Mouse (Mus musculus): ENCODE data around the gene Clec14a. TPM values are rescaled to one million over a fixed set of nuclear protein-coding genes. Genes with fewer than 3 reads are reported as not detected.

Clec14a gene
- total and polyA plus RNA-seq, 3 experiments, result 6.9 to 13.9 (median 9.2) TPM

DNA sequence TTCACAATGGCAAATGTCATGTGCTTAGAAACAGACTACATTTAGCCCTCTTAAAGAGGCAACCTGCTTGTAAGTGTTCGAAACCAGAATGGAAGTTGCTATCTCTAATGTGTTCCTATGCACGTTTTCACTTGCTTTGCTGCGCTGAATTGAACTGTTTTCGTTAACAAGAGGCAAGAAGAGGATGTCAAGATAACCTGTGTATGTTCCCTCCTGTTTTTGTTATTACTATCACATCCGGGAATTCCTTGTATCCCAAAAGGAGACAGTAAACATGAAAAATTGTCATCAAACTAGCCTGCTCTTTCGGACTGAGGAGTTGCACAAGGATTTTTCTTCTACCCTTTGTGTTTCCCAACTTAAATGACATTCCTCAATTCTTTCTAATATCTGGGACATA lies 1.4 kb upstream of the Clec14a start:
- Histone ChIP-seq H3K27ac (peak overlapping the region; percentile 97), H3K79me2 (replicated peaks; ENCODE audit: control insufficient read depth, insufficient read depth, low read length) (no peaks in the 10 kb centered on the region), H3K27me3 (ENCODE audit: control insufficient read depth, insufficient read depth, low read length) (no peaks in the 10 kb centered on the region), H3K4me1 (ENCODE audit: control insufficient read depth, insufficient read depth, low read length) (peaks cover 4% of the 10 kb centered on the region), H3K4me3 (no peak overlapping the region), H3K36me3 (ENCODE audit: control insufficient read depth, insufficient read depth, low read length) (peaks cover 7% of the 10 kb centered on the region), H3K9ac (ENCODE audit: low read depth, low read length) (no peak overlapping the region)
- intact Hi-C loops (cut with DNase I), result loop anchor here (1.0 kb wide), 1 partner anchor 268 kb away; no protein-coding TSS in a partner anchor
- DNase-seq, result no peak
- 40% methylated on average over 6 of the region's 6 CpGs for WGBS
- TF ChIP-seq CTCF (IDR thresholded peaks at IDR 0.05), result no peak
- TF ChIP-seq EP300 (IDR thresholded peaks at IDR 0.05; ENCODE audit: insufficient read depth, low read depth, low read length), result no peak
- no peak for TF ChIP-seq POLR2A (IDR thresholded peaks at IDR 0.05; ENCODE audit: insufficient read depth, low read depth, low read length)

DNA sequence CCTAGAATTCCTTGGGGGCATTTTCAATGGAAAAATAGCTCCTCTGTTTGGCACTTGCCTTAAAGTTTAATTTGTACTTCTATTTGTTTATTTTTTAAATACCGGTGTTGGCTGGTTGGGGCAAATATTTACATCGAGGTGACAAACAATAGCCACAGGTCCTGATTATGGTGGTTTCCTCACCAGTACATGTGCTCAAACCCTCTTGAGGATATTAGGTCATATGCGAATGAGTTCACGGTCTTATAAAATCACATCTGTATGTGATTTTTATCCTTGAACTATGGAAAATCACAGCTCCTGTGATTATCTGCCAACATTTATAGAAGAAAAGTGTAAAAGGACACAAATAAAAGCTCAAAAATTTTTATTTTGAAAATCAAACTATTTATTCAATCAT lies 415 bp upstream of the Clec14a start:
- TF ChIP-seq POLR2A (IDR thresholded peaks at IDR 0.05; ENCODE audit: insufficient read depth, low read depth, low read length) (no peak), EP300 (IDR thresholded peaks at IDR 0.05; ENCODE audit: insufficient read depth, low read depth, low read length) (no peak), CTCF (IDR thresholded peaks at IDR 0.05) (no peak)
- WGBS, result 58% methylated on average over 4 of the region's 4 CpGs
- H3K27ac ChIP-seq, result peak overlapping the region; percentile 97
- H3K9ac ChIP-seq (ENCODE audit: low read depth, low read length), result no peak overlapping the region
- H3K27me3 ChIP-seq (ENCODE audit: control insufficient read depth, insufficient read depth, low read length), result no peaks in the 10 kb centered on the region
- H3K4me1 ChIP-seq (ENCODE audit: control insufficient read depth, insufficient read depth, low read length), result peaks cover 4% of the 10 kb centered on the region
- no peak for DNase-seq
- no peaks in the 10 kb centered on the region for H3K79me2 ChIP-seq (replicated peaks; ENCODE audit: control insufficient read depth, insufficient read depth, low read length)
- peaks cover 12% of the 10 kb centered on the region for H3K36me3 ChIP-seq (ENCODE audit: control insufficient read depth, insufficient read depth, low read length)
- no peak overlapping the region for H3K4me3 ChIP-seq
- intact Hi-C loops (cut with DNase I), result loop anchor here (2.0 kb wide), 1 partner anchor 53 kb away; no protein-coding TSS in a partner anchor

DNA sequence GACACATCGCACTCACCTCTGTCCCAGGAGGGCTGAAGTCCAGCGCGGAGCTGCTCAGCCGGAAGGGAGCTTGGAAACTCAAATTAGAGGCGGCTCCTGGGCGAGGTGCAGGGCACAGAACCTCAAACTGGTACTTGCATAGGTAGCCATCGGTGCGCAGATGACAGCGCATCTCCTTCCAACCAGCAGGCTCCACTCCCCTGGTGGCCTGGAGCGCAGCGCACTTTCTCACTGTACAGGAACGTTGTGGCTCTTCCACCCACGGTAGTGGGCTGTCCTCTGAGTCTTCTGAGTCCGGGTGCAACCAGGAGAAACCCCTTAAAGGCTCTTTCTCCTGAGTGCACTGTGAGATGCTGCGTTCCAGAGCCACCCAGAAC lies 916 bp downstream of the Clec14a start:
- no peak for DNase-seq
- H3K4me3 ChIP-seq, result peak overlapping the region; percentile 51
- WGBS, result 3% methylated on average over 15 of the region's 15 CpGs
- peaks cover 16% of the 10 kb centered on the region for H3K36me3 ChIP-seq (ENCODE audit: control insufficient read depth, insufficient read depth, low read length)
- TF ChIP-seq CTCF (IDR thresholded peaks at IDR 0.05) (peak; percentile 39), EP300 (IDR thresholded peaks at IDR 0.05; ENCODE audit: insufficient read depth, low read depth, low read length) (no peak)
- no peaks in the 10 kb centered on the region for H3K27me3 ChIP-seq (ENCODE audit: control insufficient read depth, insufficient read depth, low read length)
- peaks cover 4% of the 10 kb centered on the region for H3K4me1 ChIP-seq (ENCODE audit: control insufficient read depth, insufficient read depth, low read length)
- peak overlapping the region; percentile 97 for H3K27ac ChIP-seq
- peak overlapping the region; percentile 89 for H3K9ac ChIP-seq (ENCODE audit: low read depth, low read length)
- H3K79me2 ChIP-seq (replicated peaks; ENCODE audit: control insufficient read depth, insufficient read depth, low read length), result no peaks in the 10 kb centered on the region
- intact Hi-C loops (cut with DNase I), result loop anchor here (1.0 to 2.0 kb wide), 2 partner anchors 54 to 55 kb away; no protein-coding TSS in a partner anchor

DNA sequence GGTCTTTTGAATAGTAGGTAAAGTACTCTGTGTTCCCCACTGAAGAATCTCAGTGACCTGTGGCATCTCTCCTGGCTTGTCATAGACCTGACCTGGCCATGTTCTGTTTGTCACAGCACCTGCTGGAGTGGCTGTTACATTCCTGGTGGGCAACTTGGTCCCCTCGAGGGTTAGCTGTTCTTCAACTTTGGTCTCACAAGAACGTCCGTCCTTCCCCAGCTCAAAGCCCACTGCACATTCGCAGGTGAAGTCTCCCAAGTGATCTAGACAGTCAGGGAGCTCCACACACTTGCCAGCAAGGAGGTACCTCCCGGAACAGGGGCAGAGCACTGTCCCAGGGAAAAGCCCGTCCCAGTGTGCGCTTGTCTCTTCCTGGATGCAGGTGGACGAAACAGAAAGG lies 1.3 kb downstream of the Clec14a start:
- Histone ChIP-seq H3K27ac (peak overlapping the region; percentile 97), H3K79me2 (replicated peaks; ENCODE audit: control insufficient read depth, insufficient read depth, low read length) (no peaks in the 10 kb centered on the region), H3K9ac (ENCODE audit: low read depth, low read length) (peak overlapping the region; percentile 89), H3K4me1 (ENCODE audit: control insufficient read depth, insufficient read depth, low read length) (peaks cover 4% of the 10 kb centered on the region), H3K36me3 (ENCODE audit: control insufficient read depth, insufficient read depth, low read length) (peaks cover 16% of the 10 kb centered on the region), H3K4me3 (peak overlapping the region; percentile 51), H3K27me3 (ENCODE audit: control insufficient read depth, insufficient read depth, low read length) (no peaks in the 10 kb centered on the region)
- TF ChIP-seq POLR2A (IDR thresholded peaks at IDR 0.05; ENCODE audit: insufficient read depth, low read depth, low read length) (no peak), EP300 (IDR thresholded peaks at IDR 0.05; ENCODE audit: insufficient read depth, low read depth, low read length) (no peak), CTCF (IDR thresholded peaks at IDR 0.05) (no peak)
- no peak for DNase-seq
- intact Hi-C loops (cut with DNase I), result loop anchor here (1.0 to 2.0 kb wide), 2 partner anchors 53 to 55 kb away; no protein-coding TSS in a partner anchor
- 22% methylated on average over 8 of the region's 8 CpGs for WGBS

DNA sequence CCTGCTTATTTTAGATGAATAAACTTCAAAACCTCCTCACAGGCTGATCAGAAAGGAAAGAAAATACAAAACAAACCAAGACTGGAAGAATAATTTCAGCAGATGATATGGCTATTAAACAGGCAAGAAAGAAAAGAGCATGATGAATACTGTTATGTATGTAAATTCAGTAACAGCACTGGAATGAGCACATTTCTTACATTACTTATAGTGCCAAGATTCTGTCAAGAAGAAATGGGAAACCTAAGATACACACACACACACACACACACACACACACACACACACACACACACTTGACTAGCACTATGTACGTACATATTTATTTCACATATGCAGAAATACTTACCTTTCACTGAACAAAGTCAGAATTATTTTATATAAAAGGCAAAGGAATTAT lies 17.2 kb downstream of the Clec14a start:
- no peak for DNase-seq
- H3K27ac ChIP-seq, result no peak overlapping the region
- no peaks in the 10 kb centered on the region for H3K4me1 ChIP-seq (ENCODE audit: control insufficient read depth, insufficient read depth, low read length)
- WGBS, result 79% methylated on average over 1 of the region's 1 CpGs
- TF ChIP-seq POLR2A (IDR thresholded peaks at IDR 0.05; ENCODE audit: insufficient read depth, low read depth, low read length) (no peak), EP300 (IDR thresholded peaks at IDR 0.05; ENCODE audit: insufficient read depth, low read depth, low read length) (no peak), CTCF (IDR thresholded peaks at IDR 0.05) (no peak)
- intact Hi-C loops (cut with DNase I), result no loop called here
- no peaks in the 10 kb centered on the region for H3K27me3 ChIP-seq (ENCODE audit: control insufficient read depth, insufficient read depth, low read length)
- H3K9ac ChIP-seq (ENCODE audit: low read depth, low read length), result no peak overlapping the region
- no peak overlapping the region for H3K4me3 ChIP-seq
- H3K79me2 ChIP-seq (replicated peaks; ENCODE audit: control insufficient read depth, insufficient read depth, low read length), result no peaks in the 10 kb centered on the region
- H3K36me3 ChIP-seq (ENCODE audit: control insufficient read depth, insufficient read depth, low read length), result no peaks in the 10 kb centered on the region

GRCm38 (mm10) chr12:58232489-58232888 lies 36.6 kb downstream of the Clec14a start:
- intact Hi-C loops (cut with DNase I), result no loop called here
- Histone ChIP-seq H3K27me3 (ENCODE audit: control insufficient read depth, insufficient read depth, low read length) (no peaks in the 10 kb centered on the region), H3K4me3 (no peak overlapping the region), H3K79me2 (replicated peaks; ENCODE audit: control insufficient read depth, insufficient read depth, low read length) (no peaks in the 10 kb centered on the region), H3K36me3 (ENCODE audit: control insufficient read depth, insufficient read depth, low read length) (no peaks in the 10 kb centered on the region), H3K27ac (no peak overlapping the region), H3K4me1 (ENCODE audit: control insufficient read depth, insufficient read depth, low read length) (no peaks in the 10 kb centered on the region), H3K9ac (ENCODE audit: low read depth, low read length) (no peak overlapping the region)
- 75% methylated on average over 2 of the region's 2 CpGs for WGBS
- no peak for TF ChIP-seq EP300 (IDR thresholded peaks at IDR 0.05; ENCODE audit: insufficient read depth, low read depth, low read length)
- no peak for TF ChIP-seq CTCF (IDR thresholded peaks at IDR 0.05)
- TF ChIP-seq POLR2A (IDR thresholded peaks at IDR 0.05; ENCODE audit: insufficient read depth, low read depth, low read length), result no peak
- DNase-seq, result no peak
